Mouse (Mus musculus) limb, embryonic 13.5 days (tissue): ENCODE data around the gene Snx3. TPM values are rescaled to one million over a fixed set of nuclear protein-coding genes. Genes with fewer than 3 reads are reported as not detected.

ENCODE experiments used
- ATAC-seq: fragments of 200-750 bp; cut with Nextera tagmentation; 2 replicates; pipeline ENCODE4 v1.8.0; 2017; ENCODE audit warnings: low read depth, moderate number of reproducible peaks, moderate TSS enrichment; ENCODE audit not compliant: low FRiP score
- H3K27ac ChIP-seq: fragments of 300-500 bp; sonication (generic); 2 replicates; pipeline ENCODE4 v1.5.1; 2015; ENCODE audit warnings: inconsistent platforms, mild to moderate bottlenecking, moderate library complexity
- H3K27me3 ChIP-seq: fragments of 300-500 bp; sonication (generic); 2 replicates; pipeline ENCODE4 v1.6.1; 2015; ENCODE audit warnings: mild to moderate bottlenecking, inconsistent platforms
- H3K36me3 ChIP-seq: fragments of 300-500 bp; sonication (generic); 2 replicates; pipeline ENCODE4 v1.6.1; 2015; ENCODE audit warnings: inconsistent platforms, mild to moderate bottlenecking, moderate library complexity
- H3K4me1 ChIP-seq: fragments of 300-500 bp; sonication (generic); 2 replicates; pipeline ENCODE4 v1.6.1; 2015; ENCODE audit warnings: inconsistent platforms
- H3K4me2 ChIP-seq: fragments of 300-500 bp; sonication (generic); replicated peaks from 2 replicates; pipeline ENCODE4 v1.6.1; 2015; ENCODE audit warnings: inconsistent platforms, mild to moderate bottlenecking, moderate library complexity
- H3K4me3 ChIP-seq: fragments of 300-500 bp; sonication (generic); 2 replicates; pipeline ENCODE4 v1.5.1; 2015; ENCODE audit warnings: moderate library complexity, mild to moderate bottlenecking, inconsistent platforms
- H3K9ac ChIP-seq: fragments of 300-500 bp; sonication (generic); 2 replicates; pipeline ENCODE4 v1.6.1; 2015; ENCODE audit warnings: mild to moderate bottlenecking, inconsistent platforms
- H3K9me3 ChIP-seq: fragments of 300-500 bp; sonication (generic); 2 replicates; pipeline ENCODE4 v1.6.1; 2016; ENCODE audit warnings: inconsistent platforms
- WGBS: fragments of 180-500 bp; shearing (Covaris S2); methylation state at CpG from one replicate; pipeline ENCODE4 v1.1.7; 2015; 5-methylcytosine and 5-hydroxymethylcytosine counted together
- polyA plus RNA-seq: library from polyadenylated mRNA; unstranded; fragments of >200 nt; fragmentation: Nextera tagmentation; extraction: Ambion mirVana; gene quantifications from 2 replicates; pipeline ENCODE4 v1.2.1, GENCODE M21; 2015

Gene Snx3
- polyA plus RNA-seq, 1 experiment from 2014 or later = 318 TPM

DNA sequence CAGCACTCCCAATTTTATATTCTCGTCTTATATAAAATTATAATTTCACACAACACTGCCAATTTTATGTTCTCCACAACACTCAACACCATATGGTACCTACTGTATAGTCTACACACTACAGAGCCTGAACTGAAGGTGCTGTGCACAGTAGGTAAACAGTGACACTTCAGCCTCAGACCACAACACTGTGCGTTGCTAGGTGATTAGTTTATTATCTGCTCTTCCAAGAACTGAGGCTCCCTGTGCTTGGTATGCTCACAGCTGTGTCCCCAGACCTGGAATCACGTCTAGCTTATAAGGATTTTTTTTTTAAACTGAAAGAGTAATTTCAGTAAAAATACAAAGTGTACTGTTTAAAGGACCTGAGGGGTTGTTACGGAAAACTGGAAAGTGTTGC is 21.1 kb upstream of the Snx3 start:
- Histone ChIP-seq H3K9ac (no peak overlapping the region), H3K9me3 (no peaks in the 10 kb centered on the region), H3K4me1 (peaks cover 5% of the 10 kb centered on the region; the same call in 1 of the 2 replicates), H3K36me3 (no peaks in the 10 kb centered on the region), H3K27me3 (no peaks in the 10 kb centered on the region), H3K27ac (no peak overlapping the region), H3K4me2 (no peak overlapping the region), H3K4me3 (no peak overlapping the region)
- ATAC-seq = no peak
- 64% methylated on average over 4 of the region's 4 CpGs for WGBS

DNA sequence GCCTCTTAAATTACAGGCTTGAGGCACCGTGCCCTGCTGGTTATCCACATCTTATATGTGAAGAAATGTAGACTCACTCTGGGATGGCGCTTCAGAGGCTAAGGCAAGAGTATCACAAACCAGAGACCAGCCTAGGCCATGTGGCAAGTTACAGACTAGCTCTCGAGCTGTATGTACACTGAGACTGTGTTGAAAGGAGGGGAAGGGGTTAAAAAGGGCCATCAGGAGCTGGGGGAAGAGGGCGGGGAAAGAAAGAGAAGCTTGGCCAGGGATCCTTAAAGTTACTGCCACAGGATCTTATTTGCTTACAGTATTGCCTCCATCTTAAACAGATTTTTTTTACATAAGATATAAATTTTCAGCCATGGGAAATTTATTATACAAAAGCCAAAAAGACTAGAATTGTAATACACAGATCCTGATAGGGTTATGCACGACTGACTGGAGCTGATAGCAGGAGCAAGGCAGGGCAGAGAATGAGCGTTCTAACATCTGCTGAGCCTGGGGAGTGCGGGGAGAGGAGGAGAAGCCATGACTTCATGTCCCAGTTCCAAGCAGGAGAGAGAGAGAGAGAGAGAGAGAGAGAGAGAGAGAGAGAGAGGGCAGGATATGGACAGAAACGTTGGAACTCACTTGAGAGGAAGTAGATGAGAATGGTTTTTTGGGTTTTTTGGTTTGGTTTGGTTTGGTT is 13.1 kb upstream of the Snx3 start:
- ATAC-seq = no peak; the same call in 1 of the 2 replicates
- no peak overlapping the region for H3K27ac ChIP-seq

DNA sequence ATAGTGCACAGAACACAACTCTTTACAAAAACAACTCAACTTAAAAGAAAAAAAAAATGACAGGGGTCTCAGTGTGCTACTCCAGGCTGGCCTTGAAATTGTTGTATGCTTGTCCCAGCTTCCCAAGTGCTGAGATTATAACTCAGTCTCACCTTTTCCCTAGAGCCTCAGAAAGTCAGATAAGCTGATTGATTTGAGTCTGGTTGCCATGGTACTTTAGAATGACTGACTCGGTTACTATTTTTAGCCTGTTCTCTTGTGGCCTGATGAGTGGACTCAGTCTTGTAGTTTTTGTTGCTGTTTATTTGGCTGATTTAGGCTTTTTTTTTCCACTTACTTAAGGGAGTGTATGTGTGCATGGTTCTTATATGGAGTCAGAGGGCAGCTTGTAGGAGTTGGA is 10.7 kb upstream of the Snx3 start:
- H3K4me3 ChIP-seq = no peak overlapping the region
- H3K27me3 ChIP-seq = no peaks in the 10 kb centered on the region
- no peak for ATAC-seq
- no peak overlapping the region for H3K27ac ChIP-seq
- H3K9ac ChIP-seq = no peak overlapping the region
- 54% methylated on average over 1 of the region's 1 CpGs for WGBS
- H3K4me1 ChIP-seq = no peaks in the 10 kb centered on the region
- no peaks in the 10 kb centered on the region for H3K9me3 ChIP-seq
- H3K4me2 ChIP-seq = no peak overlapping the region
- H3K36me3 ChIP-seq = no peaks in the 10 kb centered on the region

More for the DNA sequence above, 13.1 kb upstream of the Snx3 start:
- H3K27me3 ChIP-seq = no peaks in the 10 kb centered on the region
- no peak overlapping the region for H3K4me3 ChIP-seq
- H3K9ac ChIP-seq = no peak overlapping the region
- no peaks in the 10 kb centered on the region for H3K36me3 ChIP-seq
- no peaks in the 10 kb centered on the region for H3K9me3 ChIP-seq
- no peaks in the 10 kb centered on the region for H3K4me1 ChIP-seq
- H3K4me2 ChIP-seq = no peak overlapping the region
- 23% methylated on average over 8 of the region's 8 CpGs for WGBS

DNA sequence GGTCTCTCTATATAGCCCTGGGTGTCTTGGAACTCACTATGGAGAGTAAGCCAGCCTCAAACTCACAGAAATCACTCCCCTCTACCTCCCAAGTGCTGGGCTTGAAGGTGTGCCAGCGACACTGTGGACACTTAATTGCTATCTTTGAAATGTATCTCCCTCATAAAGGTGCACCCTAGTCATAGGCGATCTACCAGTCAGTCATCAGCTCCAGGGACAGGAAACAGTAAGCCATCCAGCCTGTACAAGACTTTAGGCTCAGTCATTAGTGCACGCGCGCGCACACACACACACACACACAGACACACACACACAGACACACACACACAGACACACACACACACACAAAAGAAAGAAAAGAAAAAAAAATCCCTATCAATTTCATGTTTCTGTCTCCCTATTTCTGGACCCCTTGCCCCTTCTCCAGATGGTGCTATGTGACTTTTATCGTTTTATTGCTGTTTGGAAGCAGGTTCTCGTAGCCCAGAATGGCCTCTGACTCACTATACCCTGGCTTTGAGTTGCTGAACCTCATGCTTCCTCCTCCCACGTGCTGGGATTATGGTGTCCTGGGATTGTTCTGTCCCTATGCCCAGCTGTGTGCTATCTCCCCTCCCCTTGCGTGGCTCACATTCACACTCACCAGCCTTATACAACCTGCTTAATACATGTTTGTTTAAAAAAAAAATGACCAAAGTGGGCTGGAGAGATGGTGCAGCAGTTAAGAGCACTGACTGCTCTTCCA is 9.6 kb upstream of the Snx3 start:
- Histone ChIP-seq H3K36me3 (no peaks in the 10 kb centered on the region), H3K27me3 (no peaks in the 10 kb centered on the region), H3K4me2 (no peak overlapping the region), H3K4me1 (no peaks in the 10 kb centered on the region), H3K9me3 (no peaks in the 10 kb centered on the region), H3K9ac (no peak overlapping the region), H3K4me3 (no peak overlapping the region), H3K27ac (no peak overlapping the region)
- no peak for ATAC-seq
- 76% methylated on average over 10 of the region's 10 CpGs for WGBS

DNA sequence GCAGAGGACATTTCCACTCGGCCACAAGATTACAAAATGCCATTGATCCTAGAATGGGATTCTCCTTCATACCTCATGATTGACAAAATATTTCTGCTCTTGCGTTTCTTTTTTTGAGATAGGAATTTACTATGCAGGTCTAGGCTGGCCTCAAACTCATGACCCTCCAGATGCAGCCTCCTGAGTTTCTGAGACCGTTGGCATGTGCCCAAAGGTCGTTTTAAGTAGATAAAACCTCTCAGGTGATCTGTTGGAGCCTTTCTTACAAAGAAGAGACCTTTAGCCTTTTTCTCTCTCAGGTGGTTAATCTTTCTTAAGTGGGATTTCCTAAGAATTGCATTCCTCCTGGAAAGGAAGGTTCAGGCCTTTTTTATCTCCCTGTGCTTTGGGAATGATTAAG is 8.8 kb upstream of the Snx3 start:
- WGBS = 57% methylated on average over 4 of the region's 4 CpGs
- no peak for ATAC-seq

DNA sequence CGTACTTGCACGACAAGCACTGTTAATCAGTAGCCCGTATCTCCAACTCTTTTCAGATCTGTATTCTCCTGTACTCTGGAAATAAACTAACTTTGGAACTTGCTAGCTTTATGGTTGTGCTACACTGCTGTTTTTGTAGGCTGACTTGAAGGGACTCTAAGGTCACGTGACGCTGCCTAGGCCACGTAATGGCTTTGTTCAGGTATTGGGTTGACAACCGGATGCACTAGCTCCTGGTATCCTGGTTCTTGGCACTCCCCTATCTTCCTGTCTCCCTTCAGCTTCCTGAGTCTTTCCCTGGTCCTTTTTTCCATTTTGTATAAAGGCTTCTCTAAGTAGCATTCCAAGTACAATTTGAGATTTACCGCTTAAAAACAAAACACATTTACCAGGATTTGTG is 1.2 kb upstream of the Snx3 start:
- no peak overlapping the region for H3K9ac ChIP-seq
- no peak for ATAC-seq
- no peaks in the 10 kb centered on the region for H3K27me3 ChIP-seq
- peaks cover 8% of the 10 kb centered on the region for H3K4me1 ChIP-seq
- no peaks in the 10 kb centered on the region; the same call in 1 of the 2 replicates for H3K36me3 ChIP-seq
- no peak overlapping the region for H3K4me3 ChIP-seq
- H3K4me2 ChIP-seq = no peak overlapping the region
- no peak overlapping the region for H3K27ac ChIP-seq
- 93% methylated on average over 8 of the region's 8 CpGs for WGBS
- H3K9me3 ChIP-seq = no peaks in the 10 kb centered on the region

More for the DNA sequence above, 8.8 kb upstream of the Snx3 start:
- no peaks in the 10 kb centered on the region for H3K27me3 ChIP-seq
- no peaks in the 10 kb centered on the region for H3K36me3 ChIP-seq
- H3K27ac ChIP-seq = no peak overlapping the region
- no peak overlapping the region for H3K4me2 ChIP-seq
- no peaks in the 10 kb centered on the region for H3K9me3 ChIP-seq
- no peak overlapping the region for H3K4me3 ChIP-seq
- H3K9ac ChIP-seq = no peak overlapping the region
- H3K4me1 ChIP-seq = no peaks in the 10 kb centered on the region

DNA sequence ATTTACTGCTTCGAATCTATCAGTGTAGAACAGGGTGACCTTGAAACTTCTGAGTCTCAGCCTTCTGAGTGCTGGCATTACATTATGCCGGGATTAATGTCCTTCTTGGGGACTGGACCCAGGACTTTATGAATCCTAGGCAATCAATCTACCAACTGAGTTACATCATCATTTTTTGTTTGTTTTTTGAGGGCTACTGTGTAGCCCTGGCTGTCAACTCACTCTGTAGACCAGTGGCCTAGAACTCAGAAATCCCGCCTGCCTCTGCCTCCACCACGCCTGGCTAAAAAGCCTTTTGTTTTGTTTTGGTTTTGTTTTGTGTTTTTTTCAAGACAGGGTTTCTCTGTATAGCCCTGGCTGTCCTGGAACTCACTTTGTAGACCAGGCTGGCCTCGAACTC is 669 bp upstream of the Snx3 start:
- peak overlapping the region; percentile 52 for H3K4me2 ChIP-seq
- H3K27me3 ChIP-seq = no peaks in the 10 kb centered on the region
- no peak for ATAC-seq
- 86% methylated on average over 5 of the region's 5 CpGs for WGBS
- H3K36me3 ChIP-seq = peaks cover 2% of the 10 kb centered on the region
- peak overlapping the region; percentile 98 for H3K27ac ChIP-seq
- no peak overlapping the region for H3K9ac ChIP-seq
- no peaks in the 10 kb centered on the region for H3K9me3 ChIP-seq
- peaks cover 8% of the 10 kb centered on the region for H3K4me1 ChIP-seq
- H3K4me3 ChIP-seq = peak overlapping the region; percentile 95

DNA sequence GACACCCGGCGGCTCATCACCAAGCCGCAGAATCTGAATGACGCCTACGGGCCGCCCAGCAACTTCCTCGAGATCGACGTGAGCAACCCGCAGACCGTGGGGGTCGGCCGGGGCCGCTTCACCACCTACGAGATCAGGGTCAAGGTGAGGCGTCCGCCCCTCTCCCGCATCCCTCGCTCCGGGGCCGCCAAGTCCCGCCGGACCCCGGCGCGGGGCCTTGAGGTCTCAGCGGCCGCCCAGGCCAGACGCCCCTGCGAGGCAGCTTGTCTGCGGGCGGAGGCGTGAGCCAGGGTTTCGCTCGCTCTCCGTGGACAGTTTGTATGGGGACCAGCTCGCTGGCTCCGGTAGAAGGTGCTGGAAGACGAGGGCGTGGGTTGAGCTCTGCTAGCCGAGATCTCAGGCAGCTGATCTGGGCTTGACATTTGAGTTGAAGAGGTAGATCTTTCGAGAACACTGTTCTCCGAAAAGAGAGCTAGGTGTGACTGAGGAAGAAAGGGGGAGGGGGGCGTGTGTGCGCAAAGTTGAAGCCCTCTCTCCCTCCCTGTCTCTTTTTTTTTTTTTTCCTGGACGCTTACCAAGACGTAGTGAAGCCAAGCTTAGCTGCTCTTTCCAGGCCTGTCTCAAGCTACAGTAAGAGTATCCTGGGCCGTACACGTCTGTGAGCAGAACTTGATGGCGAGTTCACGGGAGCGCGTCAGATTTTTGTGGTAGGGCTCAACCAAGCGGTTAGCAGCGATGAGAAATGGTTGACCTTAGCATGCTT is 700 bp downstream of the Snx3 start:
- H3K4me3 ChIP-seq = peak overlapping the region; percentile 95

DNA sequence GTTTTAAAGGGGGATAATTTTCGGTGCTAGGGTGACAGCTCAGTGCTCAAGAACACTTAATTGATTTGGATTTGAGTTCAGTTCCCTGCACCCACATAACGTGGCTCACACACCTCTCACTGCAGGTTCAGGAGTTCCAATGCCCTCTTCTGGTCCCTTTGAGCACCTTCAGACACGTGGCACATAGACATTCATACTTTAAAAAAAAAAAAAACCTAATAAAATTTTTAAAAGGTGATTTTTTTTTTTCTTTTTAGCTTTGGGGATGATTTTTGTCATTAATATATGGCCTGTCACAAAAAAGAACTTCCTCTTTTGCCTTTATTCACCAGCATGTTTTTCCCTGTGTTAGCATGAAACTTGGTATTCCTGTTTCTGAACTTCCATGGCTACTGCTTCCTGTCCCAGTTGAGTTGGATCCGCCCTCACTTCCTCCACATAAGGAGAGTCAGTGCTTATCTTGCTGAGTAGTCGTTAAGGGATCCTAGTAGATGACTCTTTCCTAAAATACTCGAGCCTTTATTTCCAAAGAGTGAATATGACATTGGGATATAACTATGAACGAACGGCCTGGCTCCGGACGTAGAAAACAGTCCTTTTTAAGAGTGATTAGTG is 2.4 kb downstream of the Snx3 start:
- H3K9me3 ChIP-seq = no peaks in the 10 kb centered on the region
- 0 out of 2 replicates have a peak overlapping the region, but pooled peaks have one; percentile 95 for H3K4me3 ChIP-seq
- no peak overlapping the region for H3K9ac ChIP-seq
- no peaks in the 10 kb centered on the region for H3K27me3 ChIP-seq
- peaks cover 8% of the 10 kb centered on the region for H3K4me1 ChIP-seq
- H3K4me2 ChIP-seq = peak overlapping the region; percentile 84; the same call in 1 of the 2 replicates
- H3K27ac ChIP-seq = no peak overlapping the region
- H3K36me3 ChIP-seq = peaks cover 15% of the 10 kb centered on the region
- 88% methylated on average over 10 of the region's 10 CpGs for WGBS
- ATAC-seq = no peak

More for the DNA sequence above, 700 bp downstream of the Snx3 start:
- H3K36me3 ChIP-seq = peaks cover 8% of the 10 kb centered on the region
- H3K9me3 ChIP-seq = no peaks in the 10 kb centered on the region
- H3K4me2 ChIP-seq = peak overlapping the region; percentile 84
- H3K4me1 ChIP-seq = peaks cover 8% of the 10 kb centered on the region
- peak overlapping the region; percentile 98 for H3K27ac ChIP-seq
- no peaks in the 10 kb centered on the region for H3K27me3 ChIP-seq
- peak; percentile 38 for ATAC-seq
- under 1% methylated on average over 55 of the region's 55 CpGs for WGBS
- peak overlapping the region; percentile 93 for H3K9ac ChIP-seq

DNA sequence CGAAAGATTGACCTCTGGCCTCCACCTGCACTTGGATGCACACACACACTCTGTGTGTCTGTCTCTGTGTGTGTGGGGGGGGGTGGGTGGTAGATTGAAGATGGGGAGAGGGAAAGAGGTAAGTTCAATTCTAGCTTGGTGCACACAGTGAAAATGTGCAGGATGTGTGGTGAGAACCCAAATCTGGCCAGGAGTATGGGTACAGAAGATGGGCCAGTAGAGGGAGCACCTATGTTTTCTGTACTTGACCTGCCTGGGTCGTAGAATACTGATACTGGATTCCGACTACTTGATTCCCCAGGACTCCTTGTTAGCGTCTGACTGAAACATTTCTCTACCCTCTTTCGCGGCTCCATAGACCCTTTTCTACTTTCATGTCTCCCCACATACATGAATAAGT is 8.3 kb downstream of the Snx3 start:
- H3K9ac ChIP-seq = no peak overlapping the region
- H3K4me1 ChIP-seq = no peaks in the 10 kb centered on the region
- no peaks in the 10 kb centered on the region for H3K9me3 ChIP-seq
- no peak overlapping the region for H3K27ac ChIP-seq
- H3K36me3 ChIP-seq = peaks cover 35% of the 10 kb centered on the region
- WGBS = 91% methylated on average over 6 of the region's 6 CpGs
- no peaks in the 10 kb centered on the region for H3K27me3 ChIP-seq
- no peak overlapping the region for H3K4me2 ChIP-seq
- no peak overlapping the region for H3K4me3 ChIP-seq
- no peak for ATAC-seq

DNA sequence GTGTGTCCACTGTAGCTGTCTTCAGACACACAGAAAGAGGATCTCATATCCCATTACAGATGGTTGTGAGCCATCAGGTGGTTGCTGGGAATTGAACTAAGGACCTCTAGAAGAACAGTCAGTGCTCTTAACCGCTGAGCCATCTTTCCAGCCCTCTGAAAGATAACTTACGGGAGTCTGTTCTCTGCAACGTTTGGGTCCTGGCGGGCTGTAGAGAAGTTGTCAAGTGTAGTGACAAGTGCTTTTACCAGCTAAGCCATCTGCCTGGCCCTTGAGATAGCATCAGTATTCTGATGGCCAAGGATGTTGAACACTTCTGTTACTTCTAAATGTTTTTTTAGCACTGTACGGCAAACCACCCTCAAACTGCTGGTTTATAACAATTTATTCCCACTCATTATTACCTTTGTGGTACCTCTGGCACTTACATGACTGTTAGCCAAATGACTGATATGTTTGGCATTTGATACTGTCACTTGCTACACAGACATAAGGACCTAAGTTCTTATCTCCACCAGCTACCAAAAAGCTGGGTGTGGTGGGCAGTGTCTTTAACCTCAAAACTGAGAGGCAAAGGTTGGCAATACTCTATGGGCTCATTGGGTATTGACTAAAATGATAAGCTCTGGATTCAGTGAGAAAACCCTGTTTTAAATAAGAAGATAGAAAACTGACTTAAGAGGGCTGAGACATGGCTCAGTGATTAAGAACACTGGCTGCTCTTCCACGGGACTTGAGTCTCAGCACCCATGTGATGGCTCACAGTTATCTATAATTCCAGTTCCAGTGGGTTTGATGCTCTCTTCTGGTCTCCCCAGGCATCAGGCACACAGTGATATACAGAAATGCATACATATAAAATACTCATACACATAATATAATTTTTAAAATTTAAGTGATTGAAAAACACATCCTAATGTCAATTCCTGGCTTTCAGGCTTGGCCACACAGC is 9.6 kb downstream of the Snx3 start:
- Histone ChIP-seq H3K4me1 (no peaks in the 10 kb centered on the region), H3K36me3 (peaks cover 31% of the 10 kb centered on the region), H3K4me3 (no peak overlapping the region), H3K27me3 (no peaks in the 10 kb centered on the region), H3K4me2 (no peak overlapping the region), H3K9ac (no peak overlapping the region), H3K9me3 (no peaks in the 10 kb centered on the region), H3K27ac (no peak overlapping the region)
- ATAC-seq = no peak
- 92% methylated on average over 6 of the region's 6 CpGs for WGBS
